Mouse (Mus musculus): ENCODE measurements around the gene Map3k5.

The Map3k5 gene

DNA sequence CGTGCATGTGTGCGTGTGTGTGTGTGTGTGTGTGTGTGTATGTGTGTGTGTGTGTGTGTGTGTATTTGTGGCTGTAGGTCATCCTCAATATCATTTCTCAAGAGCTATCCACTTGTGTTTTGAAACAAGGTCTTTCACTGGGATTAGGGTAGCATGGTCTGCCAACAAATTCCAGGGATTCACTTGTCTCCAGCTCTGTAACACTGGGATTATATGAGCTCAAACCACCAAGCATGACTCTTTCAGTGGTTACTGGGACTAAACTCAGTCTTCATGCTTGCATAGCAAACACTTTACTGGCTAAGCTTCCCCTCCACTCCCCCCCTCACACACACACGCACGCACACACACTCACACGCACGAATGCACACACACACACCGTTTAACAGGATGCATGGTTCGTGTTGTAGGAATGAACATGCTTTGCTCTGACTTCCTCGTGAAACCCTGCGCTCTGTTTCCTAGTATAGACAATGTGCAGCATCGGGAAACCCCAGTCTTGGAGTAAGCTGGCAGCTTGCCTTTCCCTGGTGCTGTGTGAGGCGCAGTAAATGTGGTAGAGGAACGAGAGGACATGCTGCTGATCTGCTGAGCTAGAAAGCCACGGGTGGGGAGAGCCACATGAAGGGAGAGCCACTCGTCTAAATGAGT is 126.2 kb downstream of the Map3k5 start:
- peak; percentile 95 for DNase-seq

DNA sequence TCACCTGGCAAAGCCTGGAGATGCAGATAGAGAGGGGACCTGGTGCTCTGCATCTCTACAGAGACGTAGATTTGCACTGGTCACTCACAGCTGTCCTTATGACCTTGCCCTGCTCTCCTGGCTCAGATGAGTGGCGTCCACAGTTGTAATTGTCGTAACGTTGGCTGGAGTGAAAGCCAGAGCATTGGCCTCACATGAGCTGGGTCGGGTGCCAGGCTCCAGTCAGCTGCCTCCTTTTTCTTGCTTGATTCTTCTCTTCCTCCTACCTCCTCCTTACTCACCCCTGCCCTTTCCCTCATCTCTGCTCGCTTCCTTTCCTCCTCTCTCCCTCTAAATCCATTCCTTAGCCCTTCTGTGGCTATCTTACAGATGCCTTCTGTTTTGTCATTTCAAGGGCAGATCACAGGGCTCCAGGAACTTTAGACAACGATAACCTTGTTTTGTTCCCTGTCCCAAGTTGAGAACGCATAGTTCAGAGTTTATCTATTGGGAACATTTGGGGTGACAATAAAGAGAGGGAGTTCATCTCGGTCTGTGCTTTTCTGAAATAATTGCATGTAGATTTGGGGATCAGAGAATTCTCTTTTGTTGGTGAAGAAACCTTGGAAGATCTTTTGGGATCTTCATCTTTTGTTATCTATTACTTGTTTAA is 130.4 kb downstream of the Map3k5 start:
- peak; percentile 96 for DNase-seq

DNA sequence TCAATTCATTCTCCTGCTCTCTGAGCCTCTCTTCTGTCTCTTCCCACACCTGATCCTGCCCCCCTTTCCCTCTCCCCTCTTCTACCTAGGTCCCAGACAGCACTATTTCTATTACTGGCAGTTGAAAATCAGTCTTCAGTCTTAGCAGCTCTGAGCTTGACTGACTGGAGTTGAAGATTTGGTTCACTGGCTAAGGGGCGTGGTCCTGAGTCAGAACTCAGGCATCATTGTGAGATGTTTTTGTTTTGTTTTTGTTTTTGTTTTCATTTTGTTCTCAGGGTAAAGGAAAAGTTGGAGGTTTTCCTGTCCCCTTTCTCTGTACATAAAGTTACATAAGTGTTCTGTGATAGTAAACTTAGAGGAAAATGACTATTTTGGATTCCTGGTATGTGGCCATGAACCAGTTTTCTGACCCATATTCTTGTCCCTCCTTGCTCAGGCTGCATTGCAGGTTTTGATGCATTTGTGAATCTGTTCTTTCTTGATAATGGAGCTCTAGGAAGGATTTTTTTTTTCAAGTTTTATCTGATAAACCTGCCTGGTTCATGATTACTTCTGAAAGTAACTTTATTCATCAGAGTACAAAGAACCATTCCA is 131.9 kb downstream of the Map3k5 start:
- peak; percentile 72 for DNase-seq

DNA sequence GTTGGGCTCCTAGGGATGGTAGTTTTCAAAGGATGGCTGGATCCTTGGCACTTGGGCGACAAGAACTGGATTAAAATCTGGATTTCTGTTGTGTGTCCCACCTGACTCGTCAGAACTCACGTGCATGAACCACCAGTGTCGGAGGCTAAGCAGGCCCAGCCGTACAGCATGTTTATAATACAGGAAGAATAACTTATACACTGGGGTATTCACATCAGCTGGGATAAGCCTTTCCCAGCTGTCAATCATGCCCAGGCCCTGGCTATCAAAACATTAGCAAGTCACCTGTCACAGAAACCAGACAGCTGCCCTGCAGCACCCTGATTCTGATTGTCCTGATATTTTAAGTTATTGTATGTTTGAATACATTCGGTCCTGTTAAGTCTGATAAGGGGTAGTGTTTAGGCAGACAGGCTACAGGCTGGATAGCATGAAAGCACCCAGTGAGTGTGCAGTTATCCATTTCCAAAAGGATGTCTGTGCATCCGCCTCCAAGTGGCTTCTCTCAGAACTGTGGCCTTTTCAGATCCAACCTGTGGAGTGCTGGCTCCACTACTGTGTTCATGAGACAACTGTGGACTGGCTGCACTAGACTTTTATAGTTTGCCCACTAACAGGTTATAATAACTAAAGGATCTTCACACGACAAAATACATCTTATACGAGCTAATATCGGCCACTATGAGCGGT is 135.6 kb downstream of the Map3k5 start:
- peak; percentile 82 for DNase-seq

DNA sequence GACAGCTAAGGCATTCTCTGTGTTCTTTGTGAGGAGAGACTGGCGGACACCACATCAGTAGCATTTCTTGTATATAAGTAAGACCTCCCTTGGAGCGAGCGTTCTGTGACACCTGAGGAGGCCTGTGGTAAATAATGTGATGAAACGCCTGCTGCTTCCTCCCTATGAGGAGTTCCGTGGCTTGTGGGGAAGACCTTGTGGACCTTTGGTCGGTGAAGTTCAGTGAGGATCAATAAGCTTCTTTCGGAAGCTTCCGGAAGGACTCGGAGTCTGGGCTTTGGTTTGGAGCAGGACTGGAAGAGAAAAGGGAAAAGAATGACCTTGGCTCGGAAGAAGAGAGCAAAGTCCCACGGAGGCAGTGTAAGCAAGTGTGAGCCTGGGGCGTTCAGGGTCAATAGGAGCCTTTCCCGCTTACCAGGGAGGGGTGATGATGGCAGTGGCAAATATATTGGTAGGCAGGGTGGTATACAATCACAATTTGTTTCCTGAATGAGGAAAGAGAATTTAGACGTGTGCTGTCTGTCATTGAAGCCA is 136.4 kb downstream of the Map3k5 start:
- DNase-seq, result peak; percentile 78

DNA sequence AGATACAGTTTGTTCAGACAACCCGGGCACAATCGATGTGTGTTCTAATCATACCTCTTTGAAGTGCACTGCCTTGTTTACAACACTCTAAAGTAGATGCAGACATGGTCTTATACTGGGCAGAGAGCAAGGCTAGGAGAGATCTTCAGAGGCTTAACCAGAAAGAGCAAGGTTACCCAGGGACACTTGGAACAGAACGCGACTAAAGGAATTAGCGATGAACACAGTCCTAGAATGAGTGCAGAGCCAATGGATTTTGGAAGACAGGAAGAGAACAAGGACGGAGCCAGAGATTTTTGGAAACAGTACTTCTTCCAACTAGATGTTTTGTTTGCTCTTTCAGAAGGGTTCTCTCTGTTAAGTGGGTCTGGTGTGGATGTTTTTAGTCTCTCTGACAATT is 137.4 kb downstream of the Map3k5 start:
- peak; percentile 94 for DNase-seq

DNA sequence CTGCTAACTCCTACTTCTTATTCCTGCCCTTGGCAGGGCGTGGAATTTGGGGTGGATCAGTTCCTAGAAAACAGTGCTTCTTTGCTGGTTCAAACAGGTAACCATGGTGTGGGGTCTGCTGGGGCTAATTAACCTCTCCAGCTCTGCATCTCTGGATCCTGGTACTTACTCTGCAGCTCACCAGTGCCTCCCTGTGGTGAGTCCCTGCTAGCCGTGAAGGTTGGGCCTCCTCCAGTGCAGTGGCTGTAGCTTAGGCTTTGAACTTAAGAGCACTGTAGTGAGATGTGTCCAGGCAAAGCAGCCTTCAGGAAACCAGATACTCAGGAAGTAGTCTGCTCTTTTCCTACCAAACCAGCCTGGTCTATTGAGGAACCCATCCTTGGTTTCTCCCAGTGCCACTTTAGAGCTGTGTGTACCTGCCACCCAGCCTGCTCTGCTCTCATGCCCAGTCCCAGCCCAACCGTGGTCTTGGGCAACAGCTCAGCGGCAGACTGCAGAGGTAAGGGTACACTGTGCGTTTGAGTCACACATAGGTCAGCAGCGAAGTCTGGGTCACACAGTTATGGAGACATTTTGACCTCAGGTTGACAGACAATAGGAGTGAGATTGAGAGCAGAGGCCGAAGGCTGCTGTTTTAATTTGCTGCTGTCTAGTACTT is 139.1 kb downstream of the Map3k5 start:
- peak; percentile 95 for DNase-seq

DNA sequence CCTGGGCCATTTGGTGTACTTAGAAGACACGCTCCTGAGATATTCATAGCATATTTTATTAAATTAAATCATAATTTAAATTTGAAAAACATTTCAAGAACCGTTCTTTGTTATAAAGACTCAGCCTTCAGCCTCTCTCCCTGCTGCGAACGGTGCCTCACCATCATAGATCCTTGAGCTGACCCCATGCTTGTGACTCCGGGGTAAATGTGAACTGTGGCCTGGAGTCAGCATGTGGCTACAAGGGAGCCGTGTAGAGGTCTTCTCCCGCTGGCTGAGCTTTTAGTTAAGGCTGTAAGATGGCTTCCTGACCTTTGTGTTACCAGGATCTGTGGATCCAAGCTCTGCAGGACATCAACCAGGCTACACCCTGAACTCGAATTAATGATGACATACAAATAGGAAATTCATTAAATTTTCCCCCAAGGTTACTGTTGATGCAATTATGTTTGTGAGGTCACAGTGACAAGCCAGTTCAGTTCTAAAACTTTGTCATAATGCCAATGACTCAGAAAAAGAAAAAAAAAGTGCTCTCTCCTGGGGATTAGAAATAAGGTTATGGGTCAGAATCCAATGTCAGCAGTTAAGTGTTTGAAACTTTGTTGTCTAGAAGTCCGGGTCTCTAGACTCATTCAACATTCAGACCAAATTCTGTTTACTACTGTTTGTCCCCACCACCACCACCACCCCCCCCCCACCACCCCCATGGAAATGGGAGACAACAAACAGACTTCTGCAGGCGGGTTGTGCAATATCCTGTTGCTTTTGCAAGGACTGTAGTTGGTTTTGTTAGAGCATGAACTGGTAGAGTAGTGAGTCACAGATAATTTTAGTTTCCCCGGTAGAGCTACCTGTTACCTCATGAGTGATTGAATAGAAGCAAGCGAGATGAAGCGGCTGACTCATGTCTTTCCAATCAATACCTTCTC is 142.5 kb downstream of the Map3k5 start:
- DNase-seq, result peak; percentile 96

DNA sequence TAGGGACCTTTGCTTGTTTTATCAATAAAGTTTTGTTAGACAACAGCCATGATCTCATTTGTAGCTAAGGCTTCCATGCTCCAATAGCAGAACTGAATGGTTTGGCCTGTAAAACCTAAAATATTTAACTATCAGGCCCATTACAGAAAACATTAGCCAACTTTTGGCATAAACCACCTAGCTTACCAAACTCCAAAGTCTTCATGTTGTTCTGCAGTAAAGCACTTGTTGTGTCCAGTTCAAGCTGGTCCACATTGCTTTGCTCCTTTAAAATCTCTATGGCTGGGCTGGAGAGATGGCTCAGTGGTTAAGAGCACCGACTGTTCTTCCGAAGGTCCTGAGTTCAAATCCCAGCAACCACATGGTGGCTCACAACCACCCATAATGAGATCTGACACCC is 144.1 kb downstream of the Map3k5 start:
- no peak for DNase-seq

DNA sequence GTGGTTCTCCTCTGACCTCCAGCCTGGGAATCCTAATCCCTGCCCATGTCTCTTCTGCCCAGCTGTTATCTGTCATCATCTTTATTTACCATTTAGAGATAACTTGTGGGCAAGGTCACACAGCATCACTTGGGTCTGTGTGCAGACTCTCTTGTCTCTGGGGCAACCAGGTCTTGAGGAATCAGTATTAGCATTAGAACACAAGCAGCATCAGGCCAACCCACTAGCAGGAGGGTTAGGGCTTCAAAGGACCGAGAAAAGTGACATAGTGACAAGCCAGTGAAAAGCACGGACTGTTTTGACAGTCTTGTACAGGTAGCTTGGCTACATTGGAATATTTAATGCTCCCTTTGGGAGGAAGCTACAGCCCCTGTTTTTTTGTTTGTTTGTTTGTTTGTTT is 153.6 kb downstream of the Map3k5 start:
- peak; percentile 80 for DNase-seq

DNA sequence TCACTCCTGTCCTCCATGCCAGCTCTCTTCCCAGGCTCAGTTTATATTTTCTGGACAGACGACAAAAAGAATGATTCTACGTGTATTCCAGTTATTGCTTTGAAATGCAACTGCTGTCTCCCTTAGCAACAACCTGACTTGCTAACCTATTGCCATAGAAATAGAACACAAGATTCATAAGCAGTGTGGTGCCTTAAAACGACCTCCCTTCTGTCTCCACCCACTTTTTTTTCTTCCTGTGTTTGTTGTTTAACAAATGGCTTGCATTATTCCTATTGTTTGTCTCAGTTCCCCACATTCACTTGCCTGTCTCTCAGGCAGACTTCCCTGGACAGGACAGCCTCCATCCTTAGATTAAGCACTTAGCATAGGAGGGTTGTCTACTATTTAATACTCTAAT is 154.8 kb downstream of the Map3k5 start:
- DNase-seq, result no peak

DNA sequence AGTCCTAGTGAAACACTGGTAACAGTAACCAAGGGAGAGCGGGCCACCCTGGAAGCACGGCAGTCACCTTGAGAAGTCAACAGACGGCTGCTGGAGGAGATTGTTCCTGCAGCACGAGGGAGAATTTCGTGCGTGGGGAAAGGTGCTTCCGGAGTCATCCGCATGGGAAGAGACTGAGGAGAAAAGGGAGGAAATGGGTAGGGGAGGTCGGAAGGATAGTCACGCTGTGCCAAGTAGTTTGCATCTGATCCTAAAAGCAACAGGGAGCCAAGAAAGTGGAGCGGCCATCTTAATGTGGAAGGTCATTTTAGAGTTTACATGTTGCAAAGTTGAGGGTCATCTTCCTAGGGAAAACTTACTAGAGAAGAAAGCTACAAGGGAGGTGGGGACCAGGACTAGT is 155.9 kb downstream of the Map3k5 start:
- DNase-seq, result peak; percentile 65

DNA sequence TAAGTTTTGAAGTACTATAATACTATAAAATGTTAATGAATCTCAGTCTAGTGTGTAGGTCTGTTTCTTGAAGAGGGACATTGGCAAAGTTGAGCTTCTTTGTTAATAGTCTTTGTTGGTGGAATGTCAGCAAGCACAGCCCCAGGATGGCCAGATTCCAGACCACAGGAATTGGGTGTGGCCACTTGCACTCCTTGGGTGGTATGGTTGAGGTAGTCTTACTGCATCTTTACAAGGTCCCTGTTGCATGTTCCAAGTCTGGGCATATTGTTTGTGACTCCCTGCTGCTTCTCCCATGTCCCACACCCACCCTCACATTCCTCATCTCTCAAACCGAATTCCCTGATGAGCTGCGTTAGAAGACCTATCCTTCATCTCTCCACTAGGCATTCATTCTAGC is 157.1 kb downstream of the Map3k5 start:
- DNase-seq, result peak; percentile 83

DNA sequence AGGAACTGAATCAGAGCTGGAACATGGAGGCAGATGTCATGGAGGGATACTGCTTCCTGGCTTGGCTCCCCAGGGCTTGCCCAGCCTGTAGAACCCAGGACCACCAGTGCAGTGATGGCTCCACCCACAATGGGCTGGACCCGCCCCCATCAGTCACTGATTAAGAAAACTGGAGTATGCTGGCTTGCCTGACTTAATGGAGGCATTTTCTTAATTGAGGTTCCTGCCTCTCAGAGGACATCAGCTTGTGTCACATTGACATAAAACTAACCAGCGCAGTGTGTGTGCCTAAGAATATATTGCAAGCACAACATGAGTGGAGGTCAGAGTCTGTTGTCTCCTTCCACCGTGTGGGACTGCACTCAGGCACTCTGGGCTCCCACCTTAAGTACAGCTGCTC is 158.1 kb downstream of the Map3k5 start:
- peak; percentile 85 for DNase-seq

DNA sequence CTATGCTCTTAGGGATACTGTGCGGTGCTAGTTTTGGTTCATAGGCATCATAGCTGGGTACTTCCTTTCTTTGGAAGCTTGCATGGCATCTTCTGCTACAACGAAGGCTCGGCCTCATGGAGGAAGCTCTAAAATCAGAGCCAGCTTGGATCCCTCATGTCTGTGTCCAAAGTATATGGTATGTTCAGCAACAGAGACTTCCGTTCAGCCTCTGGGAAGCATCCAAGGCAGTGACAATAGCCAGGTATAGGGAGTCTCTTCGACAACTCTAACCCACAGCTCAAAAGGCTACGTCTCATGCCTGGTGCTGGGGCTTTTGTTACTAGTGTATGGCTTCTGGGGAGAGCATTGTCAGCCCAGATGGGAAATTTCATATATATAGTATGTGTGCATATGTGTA is 167.2 kb downstream of the Map3k5 start:
- peak; percentile 71 for DNase-seq

DNA sequence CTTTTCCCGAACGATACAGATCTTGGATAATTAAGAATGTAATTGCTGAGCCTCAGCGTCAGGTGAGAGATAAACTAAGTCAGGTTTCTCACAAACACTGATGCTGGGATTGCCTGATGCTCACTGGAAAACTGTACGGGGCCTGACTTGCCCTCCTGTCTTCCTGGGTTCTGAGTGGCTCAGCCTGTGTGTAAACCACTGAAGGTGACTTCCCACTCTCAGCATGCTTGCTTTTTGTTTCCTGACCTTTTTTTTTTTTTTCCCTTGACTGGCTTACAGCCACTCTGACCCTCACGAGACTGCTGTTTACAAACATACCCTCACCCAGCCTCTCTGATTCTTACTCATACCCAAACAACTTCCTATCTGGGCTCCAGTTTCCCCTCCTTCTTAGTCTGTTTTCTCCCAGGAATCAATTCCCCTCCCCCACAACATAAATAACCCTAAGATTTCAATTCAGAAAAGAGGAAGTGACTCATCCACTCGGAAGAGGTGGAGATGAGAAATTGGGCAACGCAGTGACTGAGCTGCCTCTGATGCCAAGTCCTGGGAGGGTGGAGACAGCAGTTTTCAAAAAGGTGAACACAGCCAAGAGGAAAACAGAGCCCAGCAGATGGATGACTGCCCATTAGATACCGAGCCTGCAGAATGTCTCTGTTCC is 170.1 kb downstream of the Map3k5 start:
- DNase-seq, result peak; percentile 99

DNA sequence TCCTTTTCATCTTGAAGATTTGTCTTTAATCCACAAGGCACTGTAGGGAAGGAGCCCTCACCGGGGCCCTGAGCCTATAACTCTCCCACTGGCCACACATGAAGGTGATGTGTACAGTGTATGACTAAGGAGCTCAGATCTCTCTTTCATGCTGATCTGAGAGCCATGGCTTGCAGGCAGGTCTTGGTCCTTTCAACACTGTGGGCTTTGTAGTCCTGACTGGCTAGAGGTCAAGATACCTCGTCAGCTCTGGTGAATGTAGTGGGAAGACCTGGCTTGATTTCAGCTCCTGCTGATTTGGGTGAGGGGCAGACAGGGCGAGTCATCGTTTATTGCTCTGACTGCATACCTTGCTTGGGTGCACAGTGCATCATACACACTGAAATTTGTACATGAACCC is 171.3 kb downstream of the Map3k5 start:
- peak; percentile 78 for DNase-seq

DNA sequence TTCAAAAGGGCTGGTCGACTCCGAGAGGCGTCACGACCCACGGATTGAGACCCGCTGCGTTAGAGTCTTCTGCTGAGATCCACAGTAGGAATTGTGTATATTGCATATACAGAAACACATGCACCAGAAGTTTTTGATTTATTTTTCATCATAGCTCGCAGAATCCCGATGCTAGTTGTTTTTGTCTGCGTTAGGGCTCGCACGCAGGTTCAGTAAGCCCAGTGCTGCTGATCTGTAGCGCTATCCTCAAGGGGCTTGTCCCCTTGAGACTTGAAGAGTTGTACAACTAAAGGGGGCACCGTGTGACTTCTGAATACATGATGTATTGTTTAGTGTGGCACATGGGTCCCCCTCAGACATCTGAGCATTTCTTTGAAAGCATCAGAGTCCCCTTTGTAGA is 172.8 kb downstream of the Map3k5 start:
- DNase-seq, result peak; percentile 64

DNA sequence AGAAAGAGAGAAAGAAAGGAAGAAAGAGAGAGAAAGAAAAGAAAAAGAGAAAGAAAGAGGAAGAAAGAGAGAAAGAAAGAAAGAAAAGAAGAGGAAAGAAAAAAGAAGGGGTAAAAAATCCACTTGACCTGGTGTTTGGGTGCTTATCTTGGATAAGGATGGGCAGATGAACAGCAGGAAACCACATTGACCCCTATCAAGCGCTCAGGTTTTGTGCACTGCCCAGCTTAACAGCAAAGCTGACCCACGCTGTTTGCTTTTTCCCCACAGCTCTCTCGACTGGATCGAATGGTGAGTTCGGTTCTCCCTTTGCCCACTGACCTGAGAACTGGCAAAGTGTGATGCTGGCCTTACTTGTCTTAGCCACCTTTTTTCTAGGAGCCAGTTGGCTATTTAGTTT is 177.2 kb downstream of the Map3k5 start:
- no peak for DNase-seq

DNA sequence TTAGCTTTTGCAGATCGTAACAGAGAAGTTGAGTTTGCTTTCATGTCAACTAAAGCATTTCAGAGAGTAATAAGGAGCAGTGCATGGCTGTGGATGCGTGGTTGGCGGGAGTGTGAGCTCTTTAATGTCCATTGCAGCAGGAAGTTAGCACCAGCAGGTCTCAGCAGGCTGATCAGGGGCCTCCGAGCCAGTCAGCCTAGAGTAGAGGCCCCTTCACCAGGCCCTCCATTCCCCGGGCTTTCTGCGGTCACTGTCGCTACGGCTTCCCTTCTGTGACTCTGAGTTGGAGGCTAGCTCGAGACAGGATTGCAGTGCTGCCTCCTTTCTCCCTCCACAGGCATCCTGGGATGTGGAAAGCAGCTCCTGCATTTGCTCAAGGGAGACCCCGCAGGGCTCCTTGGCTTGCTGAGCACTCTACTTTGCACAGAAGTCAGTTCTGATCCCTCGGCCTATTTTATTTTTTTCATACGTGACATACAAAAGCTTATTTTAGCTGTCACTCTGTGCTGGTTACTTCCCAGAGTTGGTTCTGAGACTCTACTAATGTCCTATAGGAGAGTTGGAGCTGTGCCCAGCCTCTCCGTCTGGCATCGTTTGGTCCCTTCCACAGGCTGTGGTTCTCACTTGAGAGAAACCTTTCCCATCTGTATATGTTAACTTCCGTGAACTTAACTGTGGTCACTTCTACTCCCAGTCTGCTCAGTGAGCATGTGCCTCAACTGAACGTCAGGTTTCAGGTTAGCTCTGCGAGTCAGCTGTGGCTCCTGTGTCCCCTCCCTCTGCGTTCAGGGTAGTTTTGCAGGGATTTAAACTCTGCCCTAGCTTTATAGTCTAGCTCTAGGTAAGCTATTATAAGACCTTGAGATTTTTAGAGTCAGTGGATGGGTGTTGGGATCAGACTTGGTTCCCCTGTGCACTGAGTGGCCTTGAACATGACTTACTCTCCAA is 178.0 kb downstream of the Map3k5 start:
- no peak for DNase-seq

All from heart, adult 11 months (tissue).